Mouse (Mus musculus) C2C12 (cell line): Measurements from ENCODE around the gene Cpxm1.

Source experiments
- CTCF ChIP-seq: IDR thresholded peaks from one replicate; pipeline ENCODE4 v1.5.1; 2011; ENCODE audit not compliant: control insufficient read depth, insufficient read depth, insufficient read length
- USF1 ChIP-seq: IDR thresholded peaks from one replicate; pipeline ENCODE4 v1.6.1; 2011; ENCODE audit warnings: low read depth, mild to moderate bottlenecking, control low read depth, moderate library complexity

DNA sequence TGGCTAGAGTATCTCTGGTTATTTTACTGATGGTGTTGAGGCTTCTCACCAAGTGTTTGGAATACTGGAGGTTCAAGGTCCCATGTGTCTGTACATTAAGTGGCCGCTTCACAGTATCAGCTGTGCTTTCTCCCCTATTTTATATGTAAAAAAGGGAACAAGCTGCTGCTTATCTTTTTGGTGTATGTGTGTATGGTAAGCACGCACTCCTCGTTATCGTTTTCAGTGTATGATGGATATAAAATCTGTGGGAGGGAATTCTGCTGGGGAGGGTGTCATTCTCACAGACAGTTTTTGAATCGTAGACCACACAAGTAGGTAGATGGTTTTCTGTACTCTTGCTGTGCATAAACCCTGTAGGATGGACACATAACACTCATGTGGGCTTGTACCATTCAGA, 39.8 kb downstream of the Cpxm1 start:
- TF ChIP-seq CTCF: no peak
- no peak for TF ChIP-seq USF1
